30 mouse cellular contexts compared by ENCODE assay signal in genomic region chr3:152034221-152034620, GRCm38 (mm10).
A peak's percentile ranks its signal among the peaks of the same experiment; 100 is the strongest.
DNase-seq lines count a peak whose midpoint lies in the region; ATAC-seq and TF ChIP-seq lines count a peak whose summit lies in the region.
"Had no signal": no experiment of that assay in that cellular context is flagged by ENCODE, and none has a peak within 500 bp of the region (broad histone marks: within the 10 kb centered on the region; RNA-seq: fewer than 3 reads in every experiment).

No protein-coding gene starts in this region.

- H3K9me3 ChIP-seq in heart, embryonic 12.5 days (replicated peaks) = no peaks in the 10 kb centered on the region
- no peaks in the 10 kb centered on the region for H3K9me3 ChIP-seq in kidney, postnatal 0 days (replicated peaks; ENCODE audit: low read length)
- H3K9me3 ChIP-seq: embryonic facial prominence, embryonic 10.5 days; embryonic facial prominence, embryonic 15.5 days; forebrain, embryonic 12.5 days; heart, embryonic 15.5 days; hindbrain, embryonic 12.5 days; intestine, embryonic 15.5 days; kidney, embryonic 15.5 days; limb, embryonic 13.5 days; liver, embryonic 13.5 days; midbrain, embryonic 10.5 days; midbrain, embryonic 15.5 days; neural tube, embryonic 15.5 days had no signal

- intact Hi-C loops in heart, adult 2 months (cut with DNase I) = no loop called here

- no peak overlapping the region for H3K4me2 ChIP-seq in heart, embryonic 12.5 days
- H3K4me2 ChIP-seq in kidney, postnatal 0 days (ENCODE audit: low read length) = no peak overlapping the region
- H3K4me2 ChIP-seq: embryonic facial prominence, embryonic 15.5 days; forebrain, embryonic 12.5 days; heart, embryonic 15.5 days; hindbrain, embryonic 12.5 days; intestine, embryonic 15.5 days; kidney, embryonic 15.5 days; limb, embryonic 13.5 days; liver, embryonic 13.5 days; midbrain, embryonic 15.5 days; neural tube, embryonic 15.5 days had no signal

- no peak for ATAC-seq in heart, embryonic 12.5 days (ENCODE audit: insufficient number of reproducible peaks, low FRiP score)
- ATAC-seq in kidney, postnatal 0 days (replicated peaks; ENCODE audit: low FRiP score, low read depth) = no peak
- ATAC-seq: forebrain, postnatal 0 days; hindbrain, postnatal 0 days; intestine, embryonic 15.5 days; midbrain, embryonic 15.5 days had no signal

- no peak overlapping the region for H3K4me3 ChIP-seq in heart, adult 2 months
- H3K4me3 ChIP-seq in heart, embryonic 12.5 days = no peak overlapping the region
- no peak overlapping the region for H3K4me3 ChIP-seq in kidney, postnatal 0 days (replicated peaks; ENCODE audit: low read depth, low read length)
- H3K4me3 ChIP-seq: embryonic facial prominence, embryonic 10.5 days; embryonic facial prominence, embryonic 15.5 days; forebrain, embryonic 12.5 days; heart, embryonic 15.5 days; hindbrain, embryonic 12.5 days; intestine, embryonic 15.5 days; kidney, embryonic 15.5 days; limb, embryonic 13.5 days; liver, embryonic 13.5 days; midbrain, embryonic 10.5 days; midbrain, embryonic 15.5 days; neural tube, embryonic 15.5 days had no signal

- H3K9ac ChIP-seq in heart, adult 2 months (ENCODE audit: low read depth, low read length) = no peak overlapping the region
- no peak overlapping the region for H3K9ac ChIP-seq in heart, embryonic 12.5 days
- no peak overlapping the region for H3K9ac ChIP-seq in kidney, postnatal 0 days (ENCODE audit: low read depth, low read length)
- H3K9ac ChIP-seq: embryonic facial prominence, embryonic 15.5 days; forebrain, embryonic 12.5 days; forebrain, postnatal 0 days; heart, embryonic 15.5 days; hindbrain, embryonic 12.5 days; intestine, embryonic 15.5 days; kidney, embryonic 15.5 days; limb, embryonic 13.5 days; liver, embryonic 13.5 days; midbrain, embryonic 15.5 days; neural tube, embryonic 15.5 days had no signal

- no peaks in the 10 kb centered on the region for H3K79me2 ChIP-seq in heart, adult 2 months (replicated peaks; ENCODE audit: control insufficient read depth, insufficient read depth, low read length)

- no peak for TF ChIP-seq POLR2A in heart, adult 2 months (IDR thresholded peaks at IDR 0.05; ENCODE audit: insufficient read depth, low read depth, low read length)

- no peaks in the 10 kb centered on the region for H3K36me3 ChIP-seq in heart, adult 2 months (ENCODE audit: control insufficient read depth, insufficient read depth, low read length)
- no peaks in the 10 kb centered on the region for H3K36me3 ChIP-seq in heart, embryonic 12.5 days
- H3K36me3 ChIP-seq in kidney, postnatal 0 days (ENCODE audit: insufficient read depth, low read length) = no peaks in the 10 kb centered on the region
- H3K36me3 ChIP-seq: embryonic facial prominence, embryonic 10.5 days; embryonic facial prominence, embryonic 15.5 days; forebrain, embryonic 12.5 days; heart, embryonic 15.5 days; hindbrain, embryonic 12.5 days; intestine, embryonic 15.5 days; kidney, embryonic 15.5 days; limb, embryonic 13.5 days; liver, embryonic 13.5 days; midbrain, embryonic 10.5 days; midbrain, embryonic 15.5 days; neural tube, embryonic 15.5 days had no signal

- no peak for TF ChIP-seq EP300 in heart, adult 2 months (IDR thresholded peaks at IDR 0.05; ENCODE audit: insufficient read depth, low read depth, low read length)

- H3K4me1 ChIP-seq in heart, adult 2 months (ENCODE audit: control insufficient read depth, insufficient read depth, low read length) = no peaks in the 10 kb centered on the region
- H3K4me1 ChIP-seq in heart, embryonic 12.5 days (replicated peaks) = peaks cover 2% of the 10 kb centered on the region; the same call in 1 of the 2 replicates
- H3K4me1 ChIP-seq in kidney, postnatal 0 days (replicated peaks; ENCODE audit: insufficient read depth, low read length) = no peaks in the 10 kb centered on the region
- H3K4me1 ChIP-seq: embryonic facial prominence, embryonic 15.5 days; forebrain, embryonic 12.5 days; hindbrain, embryonic 12.5 days; intestine, embryonic 15.5 days; kidney, embryonic 15.5 days; limb, embryonic 13.5 days; liver, embryonic 13.5 days; midbrain, embryonic 10.5 days; midbrain, embryonic 15.5 days; neural tube, embryonic 15.5 days had no signal

- H3K27me3 ChIP-seq in heart, adult 2 months (ENCODE audit: control insufficient read depth, insufficient read depth, low read length) = no peaks in the 10 kb centered on the region
- no peaks in the 10 kb centered on the region for H3K27me3 ChIP-seq in heart, embryonic 12.5 days (replicated peaks)
- no peaks in the 10 kb centered on the region for H3K27me3 ChIP-seq in kidney, postnatal 0 days (ENCODE audit: insufficient read depth, low read length)
- H3K27me3 ChIP-seq: embryonic facial prominence, embryonic 15.5 days; forebrain, embryonic 12.5 days; heart, embryonic 15.5 days; hindbrain, embryonic 12.5 days; intestine, embryonic 15.5 days; kidney, embryonic 15.5 days; limb, embryonic 13.5 days; liver, embryonic 13.5 days; midbrain, embryonic 15.5 days; neural tube, embryonic 15.5 days had no signal

- TF ChIP-seq CTCF in heart, adult 2 months (IDR thresholded peaks at IDR 0.05) = peak; percentile 40
- peak; percentile 32; the same call in 1 of the 2 replicates for TF ChIP-seq CTCF in kidney, postnatal 0 days (IDR thresholded peaks at IDR 0.05; ENCODE audit: low read depth)

- no peak overlapping the region for H3K27ac ChIP-seq in heart, adult 2 months
- no peak overlapping the region for H3K27ac ChIP-seq in heart, embryonic 12.5 days (ENCODE audit: poor library complexity, severe bottlenecking)
- no peak overlapping the region for H3K27ac ChIP-seq in kidney, postnatal 0 days
- H3K27ac ChIP-seq: embryonic facial prominence, embryonic 10.5 days; embryonic facial prominence, embryonic 15.5 days; forebrain, embryonic 12.5 days; heart, embryonic 15.5 days; hindbrain, embryonic 12.5 days; hindbrain, postnatal 0 days; intestine, embryonic 15.5 days; kidney, embryonic 15.5 days; limb, embryonic 13.5 days; liver, embryonic 13.5 days; midbrain, embryonic 10.5 days; midbrain, embryonic 15.5 days; neural tube, embryonic 15.5 days had no signal

- WGBS in heart, adult 2 months = 86% methylated on average over 2 of the region's 2 CpGs
- 79% methylated on average over 2 of the region's 2 CpGs for WGBS in heart, embryonic 12.5 days
- WGBS in kidney, postnatal 0 days = 95% methylated on average over 2 of the region's 2 CpGs

- no peak for DNase-seq in heart, adult 2 months
- DNase-seq in kidney, postnatal 0 days (ENCODE audit: low spot score) = no peak
- no peak for DNase-seq in kidney, postnatal 10 days
- peak; percentile 1 for DNase-seq in lung, postnatal 36 days
- no peak for DNase-seq in lung, postnatal 25 days (ENCODE audit: low spot score)
- DNase-seq in cerebellum, adult 11 months = no peak
- DNase-seq: adrenal gland, adult 8-10 months; cerebellum, adult 8-10 months; cerebellum, postnatal 25 days; forebrain, postnatal 0 days; gastrocnemius, postnatal 10 days; heart, adult 11 months; heart, postnatal 36 days; kidney, postnatal 4 days; liver, embryonic 13.5 days; right cerebral cortex, adult 18-20 months; thymus, postnatal 4 days had no signal
